Mouse (Mus musculus) liver, embryonic 14.5 days (tissue): Measurements from ENCODE around the gene Ptprd. TPM values are rescaled to one million over a fixed set of nuclear protein-coding genes. Genes with fewer than 3 reads are reported as not detected.

ENCODE experiments used
- ATAC-seq: fragments of 200-750 bp; cut with Nextera tagmentation; 2 replicates; pipeline ENCODE4 v1.8.0; 2017; ENCODE audit warnings: moderate number of reproducible peaks, mild to moderate bottlenecking, moderate library complexity; ENCODE audit not compliant: insufficient read depth
- DNase-seq, 3 experiments: peaks; one replicate each; pipeline ENCODE4 v3.0.0-alpha.2; 2012 to 2013; ENCODE audit warnings: low read depth in 3 of 3, low spot score in 3 of 3
- H3K27ac ChIP-seq: fragments of 300-500 bp; sonication (generic); 2 replicates; pipeline ENCODE4 v1.5.1; 2014; ENCODE audit warnings: moderate library complexity, mild to moderate bottlenecking, control low read depth, inconsistent platforms
- H3K27me3 ChIP-seq: fragments of 300-500 bp; sonication (generic); 2 replicates; pipeline ENCODE4 v1.6.1; 2014; ENCODE audit warnings: mild to moderate bottlenecking, low read length, moderate library complexity; ENCODE audit not compliant: control insufficient read depth, insufficient read depth
- H3K36me3 ChIP-seq: fragments of 300-500 bp; sonication (generic); replicated peaks from 2 replicates; pipeline ENCODE4 v1.6.1; 2014; ENCODE audit warnings: low read depth; ENCODE audit not compliant: control insufficient read depth, insufficient read depth
- H3K4me1 ChIP-seq, 2 experiments: fragments of 200-500 bp in 1 of 2; fragments of 300-500 bp in 1 of 2; sonication (generic) in 1 of 2; replicated peaks; 2 replicates each; pipeline ENCODE4 v1.6.1; 2012 to 2014; ENCODE audit warnings: antibody characterized with exemption in 1 of 2, inconsistent platforms in 1 of 2, low read length in 1 of 2; ENCODE audit not compliant: control insufficient read depth in 2 of 2, insufficient read depth in 2 of 2
- H3K4me2 ChIP-seq: fragments of 300-500 bp; sonication (generic); 2 replicates; pipeline ENCODE4 v1.6.1; 2014; ENCODE audit warnings: low read depth, mild to moderate bottlenecking, control low read depth, moderate library complexity
- H3K4me3 ChIP-seq, 2 experiments: fragments of 200-500 bp in 1 of 2; fragments of 300-500 bp in 1 of 2; sonication (generic) in 1 of 2; 2 replicates each; pipeline ENCODE4 v1.5.1; 2012 to 2014; ENCODE audit warnings: low read depth in 2 of 2, low read length in 2 of 2, mild to moderate bottlenecking in 2 of 2, control low read depth in 1 of 2, inconsistent platforms in 1 of 2, moderate library complexity in 1 of 2; ENCODE audit not compliant: insufficient read depth in 1 of 2
- H3K9ac ChIP-seq: fragments of 300-500 bp; sonication (generic); replicated peaks from 2 replicates; pipeline ENCODE4 v1.6.1; 2014; ENCODE audit warnings: mild to moderate bottlenecking, control low read depth, moderate library complexity
- H3K9me3 ChIP-seq: fragments of 300-500 bp; sonication (generic); 2 replicates; pipeline ENCODE4 v1.6.1; 2016; ENCODE audit warnings: low read length, mixed read lengths; ENCODE audit not compliant: control insufficient read depth
- CTCF ChIP-seq: IDR thresholded peaks from 2 replicates; pipeline ENCODE4 v1.5.1; 2016; ENCODE audit warnings: antibody characterized with exemption, low read depth, control low read depth
- EP300 ChIP-seq: IDR thresholded peaks from 2 replicates; pipeline ENCODE4 v1.6.1; 2016; ENCODE audit warnings: antibody characterized with exemption, low read depth
- WGBS: fragments of 180-500 bp; shearing (Covaris S2); extraction: QIAGEN DNeasy Blood & Tissue Kit; methylation state at CpG from one replicate; pipeline ENCODE4 v1.1.7; 2014; ENCODE audit not compliant: insufficient replicate concordance; 5-methylcytosine and 5-hydroxymethylcytosine counted together
- polyA plus RNA-seq, 2 experiments: library from polyadenylated mRNA; depleted of rRNA in 1 of 2; stranded (reverse) in 1 of 2; unstranded in 1 of 2; fragments of >200 nt; fragmentation: Nextera tagmentation in 1 of 2; extraction: Ambion mirVana in 1 of 2; gene quantifications; 2 replicates each; pipeline versions ENCODE4 v1.2.1 to v1.2.3; 2012 to 2014

The Ptprd gene
- polyA plus RNA-seq, 2 experiments: 1.5 to 2.8 TPM

DNA sequence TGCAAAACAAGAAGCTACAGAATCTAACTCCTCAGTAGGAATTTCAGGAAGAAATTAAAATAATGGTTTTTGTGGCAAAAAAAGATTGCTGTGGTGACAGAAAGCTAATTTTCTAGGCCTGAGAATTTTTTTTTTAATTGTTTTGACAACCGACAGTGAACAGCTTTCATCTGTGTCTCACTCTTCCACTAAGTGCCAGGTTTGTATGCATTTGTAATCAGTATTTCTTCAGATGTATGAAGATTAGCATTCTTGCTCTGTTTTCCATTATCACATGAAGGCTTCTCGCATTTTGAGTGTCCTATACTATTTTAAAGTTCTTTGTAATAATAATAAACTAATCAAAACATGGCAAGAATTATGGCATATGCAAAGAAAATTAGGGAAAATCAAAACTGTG is 513.5 kb downstream of the Ptprd start:
- H3K9ac ChIP-seq: no peak overlapping the region
- no peaks in the 10 kb centered on the region for H3K27me3 ChIP-seq
- no peak overlapping the region for H3K27ac ChIP-seq
- H3K4me3 ChIP-seq: no peak overlapping the region
- no peak for ATAC-seq
- DNase-seq: no peak
- TF ChIP-seq EP300 (no peak), CTCF (no peak)
- WGBS: 46% methylated on average over 2 of the region's 2 CpGs
- H3K4me1 ChIP-seq: no peaks in the 10 kb centered on the region
- H3K36me3 ChIP-seq: no peaks in the 10 kb centered on the region
- H3K9me3 ChIP-seq: no peaks in the 10 kb centered on the region
- no peak overlapping the region for H3K4me2 ChIP-seq

DNA sequence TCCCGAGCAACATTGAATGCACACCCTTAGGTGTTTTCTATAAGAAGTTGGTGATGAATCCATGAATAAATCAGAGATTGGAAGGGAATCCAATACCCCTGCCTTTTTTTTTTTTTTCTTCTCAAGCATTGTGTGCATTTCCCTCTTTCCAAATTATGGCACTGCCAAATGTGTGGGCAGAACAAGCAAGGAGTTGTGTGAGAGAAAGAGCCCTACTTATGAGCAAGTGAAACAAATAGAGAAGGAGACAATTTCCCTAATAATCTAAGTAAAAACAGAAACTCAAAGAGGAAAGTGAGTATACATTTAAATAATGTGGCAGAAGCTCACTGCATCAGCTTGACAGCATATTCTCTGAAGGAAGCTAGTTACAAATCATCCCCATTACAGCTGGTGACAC is 536.0 kb downstream of the Ptprd start:
- H3K9ac ChIP-seq: no peak overlapping the region
- no peaks in the 10 kb centered on the region for H3K4me1 ChIP-seq
- H3K36me3 ChIP-seq: no peaks in the 10 kb centered on the region
- no peak overlapping the region for H3K27ac ChIP-seq
- no peak overlapping the region for H3K4me3 ChIP-seq
- no peak overlapping the region for H3K4me2 ChIP-seq
- TF ChIP-seq CTCF: no peak
- no peak for TF ChIP-seq EP300
- WGBS: 32% methylated on average over 1 of the region's 1 CpGs
- no peaks in the 10 kb centered on the region for H3K9me3 ChIP-seq
- ATAC-seq (no peak), DNase-seq (no peak)
- no peaks in the 10 kb centered on the region for H3K27me3 ChIP-seq

DNA sequence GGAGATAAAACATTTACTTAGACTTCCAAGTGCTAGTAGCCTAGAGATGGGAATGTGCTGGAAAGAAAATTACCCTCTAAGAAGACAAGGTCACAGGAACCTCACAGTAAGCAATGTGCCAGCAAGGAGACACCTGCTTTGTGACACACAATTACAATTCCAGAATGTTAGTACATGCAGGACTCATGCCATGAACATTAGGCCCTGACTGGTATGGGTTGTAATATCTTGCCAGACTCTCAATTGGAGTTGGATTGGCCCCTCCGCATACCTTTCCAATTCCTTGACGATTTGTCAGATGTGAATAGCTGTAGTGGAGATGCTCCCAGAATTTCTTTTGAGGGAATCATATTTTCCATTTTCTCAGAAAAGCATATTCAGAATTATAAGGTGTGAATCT is 547.0 kb downstream of the Ptprd start:
- no peak overlapping the region for H3K27ac ChIP-seq
- H3K9ac ChIP-seq: no peak overlapping the region
- 73% methylated on average over 2 of the region's 2 CpGs for WGBS
- H3K36me3 ChIP-seq: no peaks in the 10 kb centered on the region
- DNase-seq (no peak), ATAC-seq (no peak)
- H3K4me1 ChIP-seq: no peaks in the 10 kb centered on the region
- H3K4me2 ChIP-seq: no peak overlapping the region
- H3K9me3 ChIP-seq: no peaks in the 10 kb centered on the region
- no peaks in the 10 kb centered on the region for H3K27me3 ChIP-seq
- no peak overlapping the region for H3K4me3 ChIP-seq
- TF ChIP-seq EP300: no peak
- no peak for TF ChIP-seq CTCF

DNA sequence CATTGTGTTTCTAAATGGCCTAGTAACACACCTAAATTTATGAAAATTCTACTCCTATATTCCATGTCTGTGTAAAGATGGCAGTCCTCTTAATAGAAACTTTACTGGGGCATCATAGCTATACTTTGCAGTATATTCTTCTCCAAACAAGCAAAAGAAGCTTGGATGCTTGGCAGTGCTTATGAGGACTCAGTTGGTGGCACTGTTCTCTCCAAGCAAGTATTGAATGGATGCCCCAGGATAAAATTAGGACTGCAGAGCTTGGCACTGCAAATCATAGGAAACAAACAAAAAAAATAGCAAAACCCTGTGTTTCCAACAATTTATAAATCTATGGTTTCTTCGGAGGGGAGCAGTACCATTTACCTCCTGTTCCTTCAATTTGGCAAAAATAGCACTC is 549.5 kb downstream of the Ptprd start:
- TF ChIP-seq EP300 (no peak), CTCF (no peak)
- no peaks in the 10 kb centered on the region for H3K27me3 ChIP-seq
- no peak overlapping the region for H3K4me2 ChIP-seq
- WGBS: 41% methylated on average over 1 of the region's 1 CpGs
- H3K4me3 ChIP-seq: no peak overlapping the region
- no peak for DNase-seq
- ATAC-seq: no peak
- H3K27ac ChIP-seq: no peak overlapping the region
- no peaks in the 10 kb centered on the region for H3K36me3 ChIP-seq
- H3K9ac ChIP-seq: no peak overlapping the region
- H3K4me1 ChIP-seq: no peaks in the 10 kb centered on the region
- no peaks in the 10 kb centered on the region for H3K9me3 ChIP-seq

DNA sequence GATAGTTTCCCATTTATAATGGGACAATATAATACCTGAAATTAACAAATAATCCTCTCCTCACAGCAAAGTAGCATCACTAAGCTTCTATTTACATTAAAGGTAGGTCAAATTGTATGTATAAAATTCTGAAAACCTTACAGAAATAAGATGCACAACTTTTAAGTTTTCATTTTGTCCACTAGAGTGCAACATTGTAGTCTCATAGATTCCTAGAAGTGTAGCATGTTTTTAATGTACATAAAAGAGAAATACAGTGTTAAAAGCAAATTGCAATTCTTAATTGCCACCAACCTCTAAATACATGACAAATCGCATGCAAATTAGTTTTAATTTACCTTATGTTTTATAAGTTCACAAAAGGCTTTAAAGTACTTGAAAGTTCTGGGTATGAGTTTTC is 556.1 kb downstream of the Ptprd start:
- H3K36me3 ChIP-seq: no peaks in the 10 kb centered on the region
- no peak overlapping the region for H3K9ac ChIP-seq
- H3K27me3 ChIP-seq: no peaks in the 10 kb centered on the region
- DNase-seq: no peak
- H3K9me3 ChIP-seq: no peaks in the 10 kb centered on the region
- 74% methylated on average over 1 of the region's 1 CpGs for WGBS
- no peak overlapping the region for H3K4me3 ChIP-seq
- TF ChIP-seq EP300 (no peak), CTCF (no peak)
- no peaks in the 10 kb centered on the region for H3K4me1 ChIP-seq
- H3K4me2 ChIP-seq: no peak overlapping the region
- ATAC-seq: no peak
- H3K27ac ChIP-seq: no peak overlapping the region
